Mouse (Mus musculus) kidney, postnatal 10 days (tissue): Measurements from ENCODE around the gene Tmem63b.
A peak's percentile ranks its signal among the peaks of the same experiment; 100 is the strongest.

Experiments
- DNase-seq: peaks from one replicate; pipeline ENCODE4 v3.0.0; 2021; ENCODE audit warnings: mixed read lengths

The Tmem63b gene

DNA sequence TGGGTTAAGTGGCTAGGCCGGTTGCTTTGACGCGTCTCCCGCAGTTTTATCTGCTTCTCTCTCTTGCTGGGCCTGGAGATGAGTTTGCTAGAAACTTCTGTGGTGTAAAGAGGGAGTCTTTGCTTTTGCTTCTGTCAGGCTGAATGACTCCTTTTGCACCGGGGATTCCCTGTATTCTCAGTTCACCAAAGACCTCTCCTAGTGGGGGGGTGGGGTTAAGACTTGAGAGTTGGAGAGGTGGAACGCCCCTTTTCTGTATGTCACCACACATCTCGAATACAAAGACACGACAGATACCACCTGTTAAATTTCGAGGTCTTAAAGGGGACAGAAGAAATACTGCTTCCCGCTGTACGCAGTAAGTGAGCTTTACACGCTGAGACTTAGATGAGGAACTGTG, at the start of gene Tmem63b:
Gene Tmem63b (minus strand): TSS at position 190 of the 400 bp plus-strand sequence.
- DNase-seq, result no peak

DNA sequence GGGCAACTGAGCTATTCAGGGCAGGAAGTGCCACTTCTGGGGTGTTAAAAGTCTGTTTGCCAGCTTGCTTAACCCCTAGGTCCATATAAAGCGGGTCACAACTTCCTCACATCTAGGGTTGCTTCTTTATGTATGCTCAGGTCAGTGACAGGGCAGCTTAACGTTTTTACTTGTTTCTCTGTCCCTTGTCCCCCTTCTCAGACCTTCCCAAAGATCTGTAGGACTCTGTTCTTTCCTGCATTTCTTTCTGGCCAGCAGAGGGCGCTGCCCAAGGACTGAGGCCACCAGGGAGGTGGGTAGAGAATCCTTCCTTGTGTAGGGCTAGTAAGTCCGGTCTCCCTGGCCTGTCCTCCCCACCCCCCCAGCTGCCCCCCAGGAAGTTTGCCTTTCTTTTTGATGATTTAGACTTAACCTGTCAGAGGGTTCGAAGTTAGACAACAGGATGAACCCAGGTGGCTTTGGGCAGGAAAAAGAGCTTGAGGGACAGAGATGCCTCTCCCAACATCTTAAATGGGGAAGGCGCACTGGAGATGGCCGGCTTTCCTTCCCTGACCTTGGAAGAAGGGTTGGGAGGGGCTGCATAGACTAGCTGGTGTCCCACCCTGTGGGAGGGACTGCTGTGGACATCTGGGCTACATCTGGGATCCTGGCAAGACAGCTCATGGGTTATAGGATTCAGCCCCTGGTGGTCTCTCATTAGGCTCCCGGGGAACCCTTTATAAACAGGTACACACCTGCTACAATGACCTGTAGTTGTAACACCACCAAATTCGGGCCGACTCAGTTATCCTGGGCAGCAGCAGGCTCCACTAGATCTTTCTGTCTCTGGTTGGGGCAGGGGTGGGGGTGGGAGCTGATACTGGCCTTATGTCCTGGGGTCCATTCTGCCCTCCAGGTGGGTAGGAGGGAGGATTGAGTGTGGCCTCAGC, 48.9 kb upstream of the Tmem63b start:
- peak; percentile 93 for DNase-seq

DNA sequence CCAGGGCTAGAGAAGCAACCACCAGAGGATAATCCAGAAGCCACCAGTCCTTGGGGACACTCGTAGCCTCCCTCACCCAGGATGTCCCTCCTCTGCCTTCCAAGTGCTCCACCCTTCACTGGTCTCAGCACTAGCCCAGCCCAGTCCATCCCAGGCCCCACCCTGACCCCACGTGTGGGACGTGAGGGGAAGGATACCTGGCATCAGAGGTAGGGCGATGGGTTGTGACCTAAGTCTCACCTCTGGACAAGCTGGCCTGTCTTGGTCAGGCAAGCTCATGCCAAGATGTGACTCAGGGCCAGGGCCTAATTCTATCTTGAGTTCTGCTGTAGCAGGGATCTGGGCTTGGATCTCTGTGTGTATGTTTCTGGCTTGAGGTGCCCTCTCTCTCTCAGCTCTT, 48.2 kb upstream of the Tmem63b start:
- DNase-seq, result no peak

DNA sequence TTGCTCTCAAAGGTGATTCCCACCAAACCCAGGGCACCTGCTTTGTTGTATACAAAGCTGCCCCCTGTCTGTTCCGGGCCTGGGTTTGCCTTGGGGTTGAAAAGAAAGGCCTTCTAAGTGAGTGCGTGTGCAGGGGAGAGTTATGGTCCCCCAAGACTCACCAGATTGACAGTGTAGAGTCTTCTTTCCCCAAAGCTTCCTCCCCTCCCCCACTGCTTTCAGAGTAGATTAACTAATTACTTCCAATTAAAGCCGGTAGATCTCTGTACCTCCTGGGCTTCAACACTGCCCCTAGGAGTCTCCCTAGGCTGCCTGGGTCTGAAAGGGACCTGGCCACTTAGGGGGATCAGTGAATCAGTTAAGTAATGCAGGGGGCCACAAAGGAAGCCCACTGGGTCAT, 47.6 kb upstream of the Tmem63b start:
- DNase-seq, result no peak

DNA sequence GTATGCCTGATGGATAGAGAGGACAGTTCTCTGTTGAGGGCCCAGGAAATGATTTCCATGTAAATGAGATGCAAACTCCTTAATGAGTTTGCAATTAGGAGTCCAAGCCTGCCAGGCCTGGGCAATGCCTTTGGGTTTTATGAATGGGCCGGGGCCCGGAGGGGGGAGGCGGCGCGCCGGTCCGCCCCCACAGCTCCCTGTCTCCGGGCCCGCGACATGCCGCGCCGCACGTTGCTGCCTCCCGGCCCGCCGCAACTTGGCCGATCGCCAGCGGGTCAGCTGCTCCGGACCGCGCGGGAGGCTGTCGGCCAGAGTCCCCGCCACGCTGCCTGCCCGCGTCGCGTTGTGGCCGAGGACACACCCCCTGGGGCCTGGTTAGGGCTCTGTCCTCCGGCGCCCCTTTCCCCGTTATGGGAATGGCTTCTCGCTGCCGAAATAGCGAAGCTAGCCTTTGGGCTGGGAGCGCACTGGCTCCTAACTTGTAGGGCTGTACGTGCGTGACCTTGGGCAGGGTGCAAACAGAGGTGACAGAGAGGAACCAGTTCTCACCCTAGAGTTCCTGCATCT, 47.1 kb upstream of the Tmem63b start, which contains the start of gene 1600014C23Rik:
Gene 1600014C23Rik (minus strand): TSS at position 110 of the 567 bp plus-strand sequence.
- peak; percentile 86 for DNase-seq

DNA sequence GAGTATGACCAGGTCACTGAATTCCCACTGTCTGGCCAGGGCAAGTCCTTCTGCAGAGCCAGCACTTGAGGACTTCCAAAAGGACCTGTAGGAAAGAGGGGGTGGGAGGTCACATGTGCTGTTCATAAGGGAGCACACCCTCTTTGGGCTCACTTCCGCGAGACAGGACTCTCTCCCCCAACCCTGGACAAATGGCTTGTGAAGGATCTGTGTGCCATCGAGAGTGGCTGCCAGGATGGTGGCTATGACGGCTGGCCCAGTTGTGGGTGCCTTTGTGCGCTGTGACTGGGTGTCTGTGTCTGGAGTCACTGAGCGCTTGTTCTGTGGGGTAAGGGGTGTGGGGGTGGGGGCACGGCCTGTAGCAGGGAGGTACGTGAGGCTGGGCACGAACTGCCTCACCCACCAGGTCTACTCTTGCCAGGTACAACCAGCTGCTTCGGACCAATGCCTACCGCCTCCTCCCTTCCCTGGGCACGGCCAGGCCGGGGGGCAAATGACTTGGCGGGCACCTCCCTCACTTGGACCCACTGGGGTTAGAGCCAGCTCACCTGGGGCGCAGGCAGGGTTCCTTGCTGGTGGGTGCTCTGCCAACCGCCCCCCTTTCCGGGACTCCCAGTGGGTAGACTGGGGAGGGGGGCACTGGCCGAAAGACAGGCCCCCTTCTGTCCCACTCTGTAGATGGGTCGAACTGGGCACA, 46.5 kb upstream of the Tmem63b start:
- DNase-seq, result peak; percentile 48

DNA sequence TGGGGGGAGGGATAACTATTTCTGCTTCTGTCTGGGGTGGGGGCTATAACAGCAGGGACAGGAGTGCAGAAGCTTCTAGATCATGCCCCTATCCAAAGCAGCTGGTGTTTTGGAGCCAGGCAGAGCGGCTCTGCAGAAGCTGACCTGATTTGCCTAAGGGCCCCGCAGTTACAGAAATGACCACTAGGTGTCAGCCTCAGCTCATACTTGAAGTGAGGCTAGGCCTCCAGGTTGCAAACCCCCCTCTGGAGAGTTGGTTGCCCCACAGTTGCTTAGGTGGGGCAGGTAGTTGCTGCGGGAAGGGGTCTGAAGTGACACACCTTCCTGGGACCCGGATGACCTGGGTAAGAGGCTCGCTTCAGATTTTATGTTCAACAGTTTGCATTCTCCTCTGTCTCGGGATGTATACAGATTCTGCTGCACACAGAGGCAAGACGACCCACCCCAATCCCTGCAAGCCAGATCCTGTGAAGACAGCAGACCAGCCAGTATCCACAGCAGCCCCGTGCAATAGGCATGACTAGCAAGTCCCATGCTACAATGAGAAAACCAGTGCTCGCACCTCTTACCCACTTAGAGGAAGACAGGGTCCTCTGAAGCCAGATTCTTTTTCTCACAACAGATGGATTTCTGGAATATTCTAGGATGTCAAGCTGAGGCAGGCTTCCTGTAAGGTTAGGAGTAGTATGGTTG, 44.6 kb upstream of the Tmem63b start:
- peak; percentile 92 for DNase-seq

DNA sequence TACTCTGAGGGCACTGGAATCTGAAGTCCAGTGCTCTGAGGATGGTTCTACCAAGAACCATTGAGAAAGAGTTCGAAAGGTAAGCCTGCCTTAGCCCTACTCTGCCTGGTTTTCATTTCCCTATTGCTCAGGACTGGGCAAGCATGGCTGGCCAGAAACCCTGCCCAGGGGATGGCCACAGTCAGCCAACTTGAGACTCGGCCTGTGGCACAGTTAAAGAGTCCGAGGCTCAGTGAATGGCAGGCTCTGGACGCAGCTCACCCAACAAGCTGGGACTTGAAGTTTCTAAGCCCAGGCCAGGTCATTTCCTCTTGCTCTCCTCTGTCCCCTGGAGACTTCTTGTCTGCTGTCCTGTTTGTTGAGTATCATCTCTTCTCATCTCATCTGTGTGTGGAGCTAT, 44.0 kb upstream of the Tmem63b start:
- no peak for DNase-seq

DNA sequence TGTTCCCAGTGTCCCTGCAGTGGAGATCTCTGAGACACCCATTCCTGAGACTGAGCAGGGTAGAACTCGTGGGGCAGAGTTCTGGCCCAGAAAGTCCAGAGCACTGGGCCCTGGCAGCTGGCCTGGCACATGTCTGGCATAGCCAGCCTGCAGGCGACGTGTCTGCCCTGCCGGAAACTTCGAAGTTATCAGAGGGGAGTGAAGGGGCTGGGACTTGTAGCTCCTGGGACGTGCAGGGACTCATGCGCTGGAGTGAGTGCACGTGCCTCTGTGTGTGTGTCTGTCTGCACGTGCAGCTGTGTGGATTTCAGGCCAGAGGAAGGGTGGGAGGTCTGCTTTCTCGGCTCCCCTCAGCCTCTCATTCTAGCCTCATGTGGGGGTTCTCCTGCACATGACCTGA, 42.7 kb upstream of the Tmem63b start:
- no peak for DNase-seq

DNA sequence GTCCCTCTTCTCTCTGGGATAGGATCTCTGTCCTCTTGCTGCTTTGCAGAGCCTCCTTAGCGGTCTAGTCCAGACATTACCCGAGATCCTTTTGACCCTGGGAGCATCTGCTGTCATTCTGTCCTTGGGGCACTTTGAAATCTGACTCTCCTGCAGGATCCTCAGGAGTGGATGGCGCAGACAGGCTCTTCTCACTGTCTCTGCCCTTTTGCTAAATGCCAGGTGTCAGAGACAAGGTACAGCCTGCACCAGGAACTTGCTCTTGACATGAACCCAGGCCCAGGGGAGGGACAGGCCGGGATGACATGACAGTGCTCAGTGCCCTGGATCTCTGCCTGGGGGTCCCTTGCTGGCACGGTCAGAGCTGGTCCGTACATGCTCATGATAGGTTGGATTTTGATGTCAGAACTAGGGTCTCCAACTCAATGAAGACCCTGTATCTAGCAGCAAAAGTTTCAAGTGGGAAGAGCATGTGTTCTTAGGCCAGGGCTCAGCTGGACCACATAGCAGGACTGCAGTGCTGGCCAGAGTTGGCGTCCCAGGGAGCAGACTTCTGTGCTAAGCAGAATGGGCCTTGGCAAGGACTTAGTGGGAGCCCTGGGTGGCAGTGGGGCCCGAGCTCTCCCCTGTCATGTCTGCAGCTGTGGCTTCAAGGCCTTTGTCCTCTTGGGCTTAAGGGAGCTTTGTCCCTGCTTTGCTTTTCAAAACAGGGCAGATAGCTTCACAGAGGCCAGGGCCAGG, 41.4 kb upstream of the Tmem63b start:
- DNase-seq, result no peak

DNA sequence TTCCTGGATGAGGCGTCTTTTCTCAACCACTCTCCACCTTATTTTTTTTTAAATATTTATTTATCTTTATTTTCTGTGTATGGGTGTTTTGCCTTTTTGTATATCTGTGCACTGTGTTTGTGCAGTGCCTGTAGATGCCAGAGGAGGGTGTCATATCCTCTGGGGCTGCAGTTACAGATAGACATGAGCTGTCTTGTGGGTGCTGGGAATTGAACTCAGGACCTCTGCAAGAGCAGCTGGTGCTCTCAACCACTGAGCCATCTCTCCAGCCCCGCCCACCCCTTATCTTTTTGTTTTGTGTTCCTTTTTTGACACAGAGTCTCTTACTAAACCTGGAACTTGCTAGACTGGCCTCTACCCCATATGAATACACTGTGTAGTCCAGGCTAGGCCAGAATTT, 40.8 kb upstream of the Tmem63b start:
- DNase-seq, result no peak

DNA sequence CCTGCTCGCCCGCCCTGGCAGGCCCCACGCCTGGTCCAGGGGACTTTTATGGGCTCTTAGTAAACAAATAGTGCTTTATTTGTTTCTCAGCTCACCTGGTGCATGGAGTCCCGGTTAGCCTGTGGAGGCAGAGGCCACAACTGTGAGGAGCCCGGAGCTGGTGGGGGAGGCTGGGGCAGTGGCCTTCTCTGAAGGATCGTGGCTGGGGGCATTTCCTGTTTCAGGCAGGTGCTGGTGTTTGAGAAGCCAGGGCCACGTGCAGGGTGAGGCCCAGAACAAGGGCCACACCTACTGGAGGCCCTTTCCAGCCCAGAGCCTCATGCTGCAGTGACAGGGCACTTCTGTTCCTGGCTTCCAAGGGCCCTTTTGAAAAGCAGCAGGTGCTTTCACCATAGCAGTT, 39.5 kb upstream of the Tmem63b start:
- no peak for DNase-seq

DNA sequence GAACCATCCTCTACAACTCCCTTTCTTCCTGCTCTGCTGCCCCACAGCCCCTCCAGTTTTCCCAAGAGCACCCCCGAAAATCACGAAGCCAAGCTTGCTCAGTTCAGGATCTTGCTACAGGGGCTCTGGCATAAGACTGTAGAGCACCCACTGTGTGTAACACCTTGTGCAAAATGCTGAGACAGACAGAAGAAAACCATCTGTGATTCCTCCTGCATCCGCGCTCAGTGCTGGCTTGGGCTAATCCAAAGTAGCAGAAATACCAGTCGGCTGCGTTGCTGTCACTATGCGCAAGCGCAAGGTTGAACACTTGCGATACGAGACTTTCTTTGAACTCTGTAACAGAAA, 37.8 kb upstream of the Tmem63b start:
- no peak for DNase-seq

DNA sequence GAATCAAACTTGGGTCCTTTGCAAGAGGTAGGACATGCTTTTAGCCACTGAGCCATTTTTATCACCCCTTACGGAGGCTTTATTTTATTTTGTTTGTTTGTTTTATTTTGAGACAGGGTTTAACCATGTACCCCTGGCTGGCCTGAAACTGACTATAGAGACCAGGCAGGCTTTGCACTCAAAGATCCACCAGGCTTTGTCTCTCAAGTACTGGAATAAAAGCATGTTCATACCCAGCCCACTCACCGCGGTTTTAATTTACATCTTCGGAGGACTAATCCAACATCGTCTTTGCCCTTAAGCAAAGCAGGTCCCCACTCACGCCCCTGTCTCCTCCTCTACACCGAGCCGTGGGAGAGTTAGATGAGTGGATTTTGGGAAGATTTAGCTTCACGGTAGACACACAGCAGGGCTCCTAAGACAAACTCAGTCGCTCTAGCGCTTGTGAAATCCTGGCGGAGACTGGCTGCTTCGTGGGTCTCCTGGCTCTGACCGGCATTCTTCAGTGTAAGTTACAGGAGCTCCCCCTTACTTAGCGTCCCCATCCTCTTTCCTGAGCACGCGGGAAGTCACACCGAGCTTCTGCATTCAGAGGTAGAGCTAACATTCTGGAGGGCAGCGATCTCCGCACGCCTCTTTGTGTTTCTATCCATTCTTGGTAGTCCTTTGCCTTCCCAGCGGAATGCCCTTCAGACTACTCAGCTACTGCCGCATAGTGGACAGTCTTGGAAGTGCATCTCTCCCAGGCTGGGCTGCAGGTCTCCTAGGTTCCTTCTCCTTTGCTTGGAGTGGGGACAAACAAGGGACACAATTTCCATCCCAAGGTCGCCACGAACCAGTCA, 37.2 kb upstream of the Tmem63b start:
- peak; percentile 91 for DNase-seq

DNA sequence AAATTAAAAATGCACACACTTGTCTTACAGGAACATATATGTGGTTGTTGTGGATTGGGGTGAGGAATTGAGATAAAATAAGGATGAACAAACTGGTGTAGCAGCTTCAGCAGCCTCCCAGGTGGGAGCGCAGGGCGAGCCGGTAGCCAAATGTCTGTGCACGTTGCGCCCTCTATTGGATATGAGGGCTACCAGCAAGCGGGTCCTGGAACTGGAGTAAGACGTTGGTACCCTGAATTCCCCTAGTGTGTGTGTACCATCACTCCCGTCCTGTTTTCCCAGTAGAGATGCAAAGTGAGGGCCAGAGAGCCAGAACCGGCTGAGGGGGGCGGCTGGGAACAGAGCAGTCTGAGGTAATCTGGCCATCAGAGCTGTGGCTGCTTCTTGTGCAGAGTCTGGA, 31.6 kb upstream of the Tmem63b start:
- peak; percentile 84 for DNase-seq

DNA sequence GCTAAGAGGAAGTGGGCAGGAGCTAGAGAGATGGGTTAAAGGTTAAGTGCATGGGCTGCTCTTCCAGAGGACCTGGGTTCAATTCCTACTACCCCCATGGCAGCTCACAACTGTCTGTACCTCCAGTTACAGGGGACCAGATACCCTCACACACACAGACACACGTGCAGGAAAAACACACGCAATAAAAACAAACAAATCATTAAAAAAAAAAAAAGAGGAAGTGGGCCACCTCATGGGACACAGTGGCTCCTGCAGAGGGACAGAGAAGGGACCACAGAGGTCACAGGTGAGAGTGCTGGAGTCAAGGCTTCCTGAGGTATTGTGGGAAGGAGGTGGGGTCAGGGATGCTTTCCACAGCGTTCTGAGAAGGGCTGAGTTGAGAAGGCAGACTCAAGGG, 24.8 kb upstream of the Tmem63b start:
- no peak for DNase-seq

DNA sequence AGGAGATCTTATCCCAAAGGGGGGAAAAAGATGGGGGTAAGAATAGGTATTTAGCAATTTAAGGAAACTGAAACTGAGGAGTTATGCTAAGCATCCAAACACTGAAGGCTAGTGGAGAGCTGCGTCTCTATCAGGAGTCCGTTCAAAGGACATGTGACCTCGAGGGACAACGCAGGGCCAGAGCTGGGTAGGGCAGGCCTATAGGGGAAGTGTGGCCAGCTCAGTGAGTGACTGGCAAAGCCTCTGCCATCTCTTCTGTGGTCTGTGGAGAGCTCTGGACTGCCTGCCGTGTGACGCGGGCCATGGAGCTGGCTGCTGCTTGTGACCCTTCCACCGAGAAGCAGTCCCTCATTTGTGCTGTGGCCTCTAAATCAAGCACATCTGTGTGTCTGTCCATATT, 23.7 kb upstream of the Tmem63b start:
- DNase-seq, result no peak

DNA sequence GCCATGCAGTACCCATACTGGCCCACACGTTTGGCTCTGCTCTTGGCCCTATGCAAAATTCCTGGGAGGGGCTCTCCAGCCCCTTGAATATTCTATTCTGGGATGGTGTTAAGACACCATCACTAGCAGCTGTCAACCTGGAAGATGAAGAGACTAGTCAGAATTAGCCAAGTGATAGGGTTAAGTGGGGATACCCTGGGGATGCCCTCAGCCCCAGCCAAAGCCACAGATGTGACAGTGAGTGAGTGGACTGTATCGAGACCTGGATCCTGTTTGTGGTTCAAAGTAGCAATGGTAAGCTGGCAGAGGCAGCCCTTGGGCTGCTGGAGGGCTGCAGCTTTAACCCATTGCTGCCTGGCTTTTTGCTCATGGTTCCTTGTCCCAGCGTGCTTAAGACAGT, 23.1 kb upstream of the Tmem63b start:
- DNase-seq, result no peak

DNA sequence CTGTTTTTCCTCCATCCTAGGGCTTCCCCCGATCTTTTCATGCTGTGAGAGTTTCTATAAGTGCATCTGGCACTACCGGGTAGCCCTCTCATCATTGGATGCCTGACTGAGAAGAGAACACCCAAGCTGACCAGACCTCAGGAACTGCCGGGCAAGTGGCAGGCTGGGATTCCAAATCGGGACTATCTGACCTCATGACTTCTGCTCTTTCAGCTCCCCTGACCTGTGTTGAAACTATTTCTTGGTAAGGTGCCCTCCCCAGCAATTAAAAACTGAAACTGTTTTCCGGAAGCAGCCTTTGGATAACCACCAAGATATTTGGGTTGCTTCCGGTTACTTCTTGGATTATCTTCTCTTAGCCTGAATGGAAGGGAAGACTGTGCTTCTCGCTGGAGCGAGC, 21.5 kb upstream of the Tmem63b start:
- no peak for DNase-seq

DNA sequence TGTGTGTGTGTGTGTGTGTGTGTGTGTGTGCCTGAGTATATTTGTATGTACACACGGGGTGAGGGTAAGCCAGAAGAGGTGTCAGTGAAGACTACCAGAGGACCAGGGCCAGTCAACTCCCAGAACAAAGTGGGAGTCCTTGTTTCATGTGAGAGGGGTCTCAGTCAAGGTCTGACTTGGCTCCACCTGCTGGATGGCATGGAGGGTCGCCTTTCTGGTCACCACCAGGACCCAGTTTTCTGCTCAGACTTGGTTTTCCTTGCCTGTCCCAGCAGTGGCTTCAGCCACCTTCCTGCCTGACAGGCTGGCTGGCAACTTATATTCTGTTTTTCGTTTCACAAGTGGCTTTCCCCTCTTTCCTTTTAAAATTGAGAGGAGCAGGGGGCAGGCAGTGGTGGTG, 20.7 kb upstream of the Tmem63b start:
- no peak for DNase-seq

DNA sequence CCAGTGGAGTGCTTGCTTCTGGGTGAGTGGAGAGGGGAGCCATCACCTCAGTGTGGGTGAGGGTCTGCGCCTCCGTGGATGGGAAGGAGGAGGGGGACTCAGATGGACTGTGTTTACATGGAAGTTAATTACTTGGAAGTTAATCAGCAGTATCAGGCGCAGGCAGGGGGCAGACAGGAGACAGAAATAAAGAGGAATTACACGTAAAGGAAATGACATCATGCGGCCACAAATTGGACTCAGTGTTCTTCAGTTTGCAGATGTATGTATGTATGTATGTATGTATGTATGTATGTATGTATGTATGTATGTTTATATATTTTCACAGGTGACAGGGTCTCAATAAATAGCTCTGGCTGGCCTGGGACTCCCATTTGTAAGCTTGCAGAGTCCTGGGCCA, 20.1 kb upstream of the Tmem63b start:
- no peak for DNase-seq

DNA sequence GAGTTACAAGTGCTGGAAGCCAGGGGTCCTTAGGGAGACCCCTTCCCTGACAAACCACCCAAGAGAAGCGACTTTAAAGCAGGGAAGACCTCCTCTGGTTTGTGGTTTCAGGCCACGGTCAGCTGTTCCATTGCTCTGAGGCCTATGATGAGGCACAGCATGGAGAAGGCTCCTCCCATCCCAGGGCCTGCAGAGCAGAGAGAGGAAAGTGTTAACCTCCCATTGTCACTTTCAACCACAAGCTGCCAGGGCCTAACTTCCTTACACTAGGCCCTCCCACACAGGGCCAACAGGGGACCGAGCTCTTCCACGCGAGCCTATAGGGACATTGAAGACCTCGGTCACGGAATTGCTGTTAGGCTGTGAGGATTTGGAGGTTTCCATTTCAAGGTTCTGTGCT, 16.5 kb upstream of the Tmem63b start:
- no peak for DNase-seq
